Mouse (Mus musculus) hindbrain, embryonic 14.5 days (tissue): ENCODE measurements at regions not wholly inside any gene's neighbourhood (a gene's known extent, or its start where the extent isn't known, plus 50 kb on each side); places are given as distances from the start of the nearest gene placed in this dataset.

ENCODE experiments used
- ATAC-seq: fragments of 200-750 bp; cut with Nextera tagmentation; 2 replicates; pipeline ENCODE4 v1.8.0; 2017; ENCODE audit warnings: moderate number of reproducible peaks, mild to moderate bottlenecking, moderate TSS enrichment, moderate library complexity; ENCODE audit not compliant: low FRiP score
- DNase-seq: peaks from one replicate; pipeline ENCODE4 v3.0.0-alpha.2; 2015; ENCODE audit warnings: low spot score
- H3K27ac ChIP-seq: fragments of 300-500 bp; sonication (generic); 2 replicates; pipeline ENCODE4 v1.5.1; 2014; ENCODE audit warnings: mild to moderate bottlenecking, moderate library complexity
- H3K27me3 ChIP-seq: fragments of 300-500 bp; sonication (generic); 2 replicates; pipeline ENCODE4 v1.6.1; 2014; ENCODE audit warnings: mild to moderate bottlenecking, low read length, mixed read lengths; ENCODE audit not compliant: control insufficient read depth, insufficient read depth
- H3K36me3 ChIP-seq: fragments of 300-500 bp; sonication (generic); replicated peaks from 2 replicates; pipeline ENCODE4 v1.6.1; 2014; ENCODE audit not compliant: control insufficient read depth, insufficient read depth
- H3K4me1 ChIP-seq: fragments of 300-500 bp; sonication (generic); replicated peaks from 2 replicates; pipeline ENCODE4 v1.6.1; 2014; ENCODE audit warnings: antibody characterized with exemption, low read length, mixed read lengths; ENCODE audit not compliant: control insufficient read depth, insufficient read depth
- H3K4me2 ChIP-seq: fragments of 300-500 bp; sonication (generic); replicated peaks from 2 replicates; pipeline ENCODE4 v1.6.1; 2014; ENCODE audit warnings: mild to moderate bottlenecking, moderate library complexity
- H3K4me3 ChIP-seq: fragments of 300-500 bp; sonication (generic); replicated peaks from 2 replicates; pipeline ENCODE4 v1.5.1; 2014; ENCODE audit warnings: mild to moderate bottlenecking, low read length
- H3K9ac ChIP-seq: fragments of 300-500 bp; sonication (generic); 2 replicates; pipeline ENCODE4 v1.6.1; 2014
- H3K9me3 ChIP-seq: fragments of 300-500 bp; sonication (generic); 2 replicates; pipeline ENCODE4 v1.6.1; 2016; ENCODE audit warnings: low read length; ENCODE audit not compliant: control insufficient read depth
- WGBS: fragments of 180-500 bp; shearing (Covaris S2); extraction: QIAGEN DNeasy Blood & Tissue Kit; methylation state at CpG from one replicate; pipeline ENCODE4 v1.1.7; 2014; 5-methylcytosine and 5-hydroxymethylcytosine counted together

GRCm38 (mm10) chr2:108160865-108161264, 870.4 kb downstream of the Kcna4 start:
- no peak overlapping the region for H3K4me2 ChIP-seq
- no peaks in the 10 kb centered on the region for H3K4me1 ChIP-seq
- H3K27ac ChIP-seq = no peak overlapping the region
- 79% methylated on average over 3 of the region's 3 CpGs for WGBS
- H3K4me3 ChIP-seq = no peak overlapping the region
- H3K27me3 ChIP-seq = no peaks in the 10 kb centered on the region
- DNase-seq = no peak
- no peaks in the 10 kb centered on the region for H3K9me3 ChIP-seq
- no peak overlapping the region for H3K9ac ChIP-seq
- no peaks in the 10 kb centered on the region for H3K36me3 ChIP-seq
- no peak for ATAC-seq

DNA sequence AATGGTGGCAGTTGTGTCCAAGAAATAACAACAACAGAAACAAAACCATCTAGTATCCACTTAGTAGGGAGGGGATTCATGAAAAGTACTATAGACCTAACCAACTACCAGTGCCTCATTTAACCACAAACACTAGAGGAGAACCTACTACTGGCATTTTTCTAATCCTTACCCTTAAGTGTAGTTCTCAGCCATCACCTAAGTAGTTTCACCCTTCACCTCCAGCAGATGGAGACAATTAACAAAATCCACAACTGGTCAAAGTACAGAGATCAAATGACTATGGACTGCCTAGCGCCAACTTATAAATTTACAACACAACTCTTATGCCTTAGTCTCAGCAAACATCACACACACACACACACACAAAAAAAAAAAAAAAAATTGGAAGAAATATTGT, 874.6 kb downstream of the Kcna4 start:
- H3K9me3 ChIP-seq = no peaks in the 10 kb centered on the region
- no peak overlapping the region for H3K4me3 ChIP-seq
- H3K9ac ChIP-seq = no peak overlapping the region
- 85% methylated on average over 1 of the region's 1 CpGs for WGBS
- DNase-seq (no peak), ATAC-seq (no peak)
- H3K27ac ChIP-seq = no peak overlapping the region
- no peaks in the 10 kb centered on the region for H3K4me1 ChIP-seq
- no peak overlapping the region for H3K4me2 ChIP-seq
- H3K27me3 ChIP-seq = no peaks in the 10 kb centered on the region
- H3K36me3 ChIP-seq = no peaks in the 10 kb centered on the region
